Mouse (Mus musculus): Measurements from ENCODE around the gene 1810030O07Rik. TPM values are rescaled to one million over a fixed set of nuclear protein-coding genes. Genes with fewer than 3 reads are reported as not detected.

1810030O07Rik gene
- polyA plus RNA-seq (2014; fragmentation: Nextera tagmentation; extraction: Ambion mirVana): 33.6 and 37.3 TPM in 2 replicates

GRCm38 (mm10) chrX:12673054-12673775 is at the start of gene 1810030O07Rik:
Gene 1810030O07Rik (minus strand): TSS chrX:12673668.
- ATAC-seq (ENCODE audit: insufficient read depth, low FRiP score, low TSS enrichment): peak; percentile 97
- Histone ChIP-seq H3K9ac (ENCODE audit: low read length) (peak within 1 kb of the TSS; percentile 65), H3K4me2 (ENCODE audit: low read depth) (peak within 1 kb of the TSS; percentile 48), H3K27me3 (ENCODE audit: control insufficient read depth, insufficient read depth, low read length) (no peaks in the 10 kb centered on the region), H3K9me3 (ENCODE audit: control insufficient read depth, low read length) (no peaks in the 10 kb centered on the region), H3K4me1 (ENCODE audit: control insufficient read depth, insufficient read depth, low read length) (no peaks in the 10 kb centered on the region), H3K27ac (ENCODE audit: low read depth, low read length) (no peak within 1 kb of the TSS), H3K36me3 (ENCODE audit: control insufficient read depth, insufficient read depth, low read length) (no peaks in the 10 kb centered on the region), H3K4me3 (ENCODE audit: low read depth, low read length) (peak within 1 kb of the TSS; percentile 61)
- DNase-seq (ENCODE audit: low spot score): peak; percentile 88
- 8% methylated on average over 40 of the region's 42 CpGs for WGBS

GRCm38 (mm10) chrX:12716036-12716435 is 42.6 kb upstream of the 1810030O07Rik start:
- no peak for DNase-seq (ENCODE audit: low spot score)
- Histone ChIP-seq H3K9me3 (ENCODE audit: control insufficient read depth, low read length) (no peaks in the 10 kb centered on the region), H3K27ac (ENCODE audit: low read depth, low read length) (no peak overlapping the region), H3K4me2 (ENCODE audit: low read depth) (no peak overlapping the region), H3K36me3 (ENCODE audit: control insufficient read depth, insufficient read depth, low read length) (no peaks in the 10 kb centered on the region), H3K9ac (ENCODE audit: low read length) (no peak overlapping the region), H3K4me3 (ENCODE audit: low read depth, low read length) (no peak overlapping the region), H3K4me1 (ENCODE audit: control insufficient read depth, insufficient read depth, low read length) (no peaks in the 10 kb centered on the region), H3K27me3 (ENCODE audit: control insufficient read depth, insufficient read depth, low read length) (no peaks in the 10 kb centered on the region)
- no peak for ATAC-seq (ENCODE audit: insufficient read depth, low FRiP score, low TSS enrichment)
- 83% methylated on average over 4 of the region's 4 CpGs for WGBS

DNA sequence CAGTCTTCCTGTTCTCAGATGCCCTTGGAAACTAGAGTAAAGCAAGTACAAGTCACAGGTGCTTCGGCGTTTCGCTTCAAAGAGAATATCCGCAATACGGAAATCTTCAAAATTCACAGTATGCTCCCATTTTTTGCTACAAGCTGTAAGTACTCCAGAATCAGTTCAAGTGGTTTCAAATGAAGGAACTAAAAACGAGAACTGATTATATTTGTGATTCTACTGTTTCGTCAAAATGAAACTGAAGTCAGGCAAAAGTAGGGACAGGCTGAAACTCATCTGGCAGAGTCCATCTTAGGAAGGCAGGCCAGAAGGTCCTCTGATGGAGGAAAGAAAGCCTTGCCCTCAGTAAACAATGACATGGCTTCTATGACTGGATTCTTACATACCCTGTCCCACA is 40.3 kb upstream of the 1810030O07Rik start:
- DNase-seq (ENCODE audit: low spot score): no peak
- H3K4me3 ChIP-seq (ENCODE audit: low read depth, low read length): no peak overlapping the region
- ATAC-seq (ENCODE audit: insufficient read depth, low FRiP score, low TSS enrichment): no peak
- H3K4me2 ChIP-seq (ENCODE audit: low read depth): no peak overlapping the region
- no peak overlapping the region for H3K27ac ChIP-seq (ENCODE audit: low read depth, low read length)
- H3K9me3 ChIP-seq (ENCODE audit: control insufficient read depth, low read length): no peaks in the 10 kb centered on the region
- WGBS: 96% methylated on average over 7 of the region's 7 CpGs
- no peaks in the 10 kb centered on the region for H3K4me1 ChIP-seq (ENCODE audit: control insufficient read depth, insufficient read depth, low read length)
- H3K9ac ChIP-seq (ENCODE audit: low read length): no peak overlapping the region
- H3K27me3 ChIP-seq (ENCODE audit: control insufficient read depth, insufficient read depth, low read length): no peaks in the 10 kb centered on the region
- H3K36me3 ChIP-seq (ENCODE audit: control insufficient read depth, insufficient read depth, low read length): no peaks in the 10 kb centered on the region

- ATAC-seq (ENCODE audit: insufficient read depth, low FRiP score, low TSS enrichment): no peak
- Histone ChIP-seq H3K4me3 (ENCODE audit: low read depth, low read length) (no peak overlapping the region), H3K9me3 (ENCODE audit: control insufficient read depth, low read length) (no peaks in the 10 kb centered on the region), H3K4me2 (ENCODE audit: low read depth) (no peak overlapping the region), H3K9ac (ENCODE audit: low read length) (no peak overlapping the region), H3K4me1 (ENCODE audit: control insufficient read depth, insufficient read depth, low read length) (no peaks in the 10 kb centered on the region), H3K27ac (ENCODE audit: low read depth, low read length) (no peak overlapping the region), H3K27me3 (ENCODE audit: control insufficient read depth, insufficient read depth, low read length) (no peaks in the 10 kb centered on the region), H3K36me3 (ENCODE audit: control insufficient read depth, insufficient read depth, low read length) (no peaks in the 10 kb centered on the region)
- 83% methylated on average over 8 of the region's 8 CpGs for WGBS
- no peak for DNase-seq (ENCODE audit: low spot score)
Observed at GRCm38 (mm10) chrX:12686910-12687309, 13.4 kb upstream of the 1810030O07Rik start.

DNA sequence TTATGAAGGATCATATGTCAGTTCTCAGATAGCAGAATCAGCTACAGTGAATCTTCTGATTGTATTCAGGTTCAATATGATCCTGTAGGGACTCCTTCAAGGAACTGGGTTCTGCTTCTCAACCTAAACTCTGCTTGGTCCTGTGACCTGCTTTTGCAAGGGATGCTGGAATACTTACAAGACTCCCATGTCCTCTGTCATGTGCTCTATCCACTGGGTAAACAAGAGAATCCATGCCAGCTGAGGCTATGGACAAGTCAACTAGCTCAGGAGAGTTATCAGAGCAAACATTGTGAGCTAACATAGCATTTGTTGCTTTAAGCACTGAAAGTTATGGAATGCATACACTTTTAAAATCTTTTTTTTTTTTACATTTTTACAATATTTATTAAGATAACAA is 12.6 kb upstream of the 1810030O07Rik start:
- DNase-seq (ENCODE audit: low spot score) (no peak), ATAC-seq (ENCODE audit: insufficient read depth, low FRiP score, low TSS enrichment) (no peak)
- no peak overlapping the region for H3K27ac ChIP-seq (ENCODE audit: low read depth, low read length)
- H3K9ac ChIP-seq (ENCODE audit: low read length): no peak overlapping the region
- no peak overlapping the region for H3K4me3 ChIP-seq (ENCODE audit: low read depth, low read length)
- H3K4me2 ChIP-seq (ENCODE audit: low read depth): no peak overlapping the region
- H3K36me3 ChIP-seq (ENCODE audit: control insufficient read depth, insufficient read depth, low read length): no peaks in the 10 kb centered on the region
- no peaks in the 10 kb centered on the region for H3K4me1 ChIP-seq (ENCODE audit: control insufficient read depth, insufficient read depth, low read length)
- no peaks in the 10 kb centered on the region for H3K27me3 ChIP-seq (ENCODE audit: control insufficient read depth, insufficient read depth, low read length)
- no peaks in the 10 kb centered on the region for H3K9me3 ChIP-seq (ENCODE audit: control insufficient read depth, low read length)

DNA sequence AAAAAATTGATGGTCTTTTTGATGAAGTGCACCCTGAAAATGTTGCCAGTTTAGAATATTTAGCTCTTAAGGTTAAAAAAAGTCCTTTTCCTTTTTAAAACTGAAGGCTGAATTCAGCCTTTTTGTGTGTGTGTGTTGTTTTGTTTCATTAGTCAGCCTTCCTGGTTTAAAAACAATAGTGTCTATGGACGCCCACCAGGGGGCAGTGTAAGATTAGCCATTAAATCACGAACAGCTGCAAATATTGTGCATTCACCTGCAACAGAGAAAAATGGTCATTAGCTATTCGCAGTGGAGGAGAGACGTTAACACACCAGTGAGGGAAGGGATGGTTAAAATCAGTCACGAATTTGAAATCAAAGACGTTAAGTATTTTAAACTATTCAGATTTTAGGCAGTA is 3.9 kb upstream of the 1810030O07Rik start:
- Histone ChIP-seq H3K9ac (ENCODE audit: low read length) (no peak overlapping the region), H3K36me3 (ENCODE audit: control insufficient read depth, insufficient read depth, low read length) (no peaks in the 10 kb centered on the region), H3K4me1 (ENCODE audit: control insufficient read depth, insufficient read depth, low read length) (no peaks in the 10 kb centered on the region), H3K4me2 (ENCODE audit: low read depth) (no peak overlapping the region), H3K4me3 (ENCODE audit: low read depth, low read length) (no peak overlapping the region), H3K27ac (ENCODE audit: low read depth, low read length) (no peak overlapping the region), H3K9me3 (ENCODE audit: control insufficient read depth, low read length) (no peaks in the 10 kb centered on the region), H3K27me3 (ENCODE audit: control insufficient read depth, insufficient read depth, low read length) (no peaks in the 10 kb centered on the region)
- ATAC-seq (ENCODE audit: insufficient read depth, low FRiP score, low TSS enrichment) (no peak), DNase-seq (ENCODE audit: low spot score) (peak; percentile 60)
- WGBS: 40% methylated on average over 6 of the region's 6 CpGs

- ATAC-seq (ENCODE audit: insufficient read depth, low FRiP score, low TSS enrichment): no peak
- WGBS: 78% methylated on average over 2 of the region's 2 CpGs
- DNase-seq (ENCODE audit: low spot score): no peak
Observed at GRCm38 (mm10) chrX:12653879-12654278, 19.6 kb downstream of the 1810030O07Rik start.

DNA sequence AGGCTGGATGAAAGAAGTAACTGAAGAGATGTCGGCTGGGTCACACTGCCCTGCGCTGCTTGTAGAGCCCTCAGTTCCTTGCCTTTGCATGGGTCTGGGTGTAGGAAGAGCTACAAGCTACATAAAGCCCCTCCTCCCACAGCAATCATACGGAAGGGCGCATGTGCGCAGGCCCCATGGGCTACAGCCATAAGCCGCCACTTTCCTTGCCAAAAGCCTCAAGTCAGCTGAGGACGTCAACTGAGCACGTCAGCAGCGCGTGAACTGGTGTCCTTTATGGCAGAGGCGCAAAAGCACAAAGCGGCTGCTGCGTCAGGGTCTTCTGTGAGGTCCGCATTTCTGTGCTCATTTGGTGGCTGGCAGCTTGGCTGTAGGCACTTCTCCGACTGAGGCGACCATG is 21.6 kb downstream of the 1810030O07Rik start:
- DNase-seq (ENCODE audit: low spot score) (no peak), ATAC-seq (ENCODE audit: insufficient read depth, low FRiP score, low TSS enrichment) (no peak)
- Histone ChIP-seq H3K4me3 (ENCODE audit: low read depth, low read length) (no peak overlapping the region), H3K9ac (ENCODE audit: low read length) (no peak overlapping the region), H3K36me3 (ENCODE audit: control insufficient read depth, insufficient read depth, low read length) (no peaks in the 10 kb centered on the region), H3K4me2 (ENCODE audit: low read depth) (no peak overlapping the region), H3K27me3 (ENCODE audit: control insufficient read depth, insufficient read depth, low read length) (no peaks in the 10 kb centered on the region), H3K4me1 (ENCODE audit: control insufficient read depth, insufficient read depth, low read length) (no peaks in the 10 kb centered on the region), H3K27ac (ENCODE audit: low read depth, low read length) (no peak overlapping the region), H3K9me3 (ENCODE audit: control insufficient read depth, low read length) (no peaks in the 10 kb centered on the region)
- WGBS: 92% methylated on average over 16 of the region's 16 CpGs

More at GRCm38 (mm10) chrX:12653879-12654278, 19.6 kb downstream of the 1810030O07Rik start:
- Histone ChIP-seq H3K27me3 (ENCODE audit: control insufficient read depth, insufficient read depth, low read length) (no peaks in the 10 kb centered on the region), H3K27ac (ENCODE audit: low read depth, low read length) (no peak overlapping the region), H3K4me2 (ENCODE audit: low read depth) (no peak overlapping the region), H3K4me3 (ENCODE audit: low read depth, low read length) (no peak overlapping the region), H3K36me3 (ENCODE audit: control insufficient read depth, insufficient read depth, low read length) (no peaks in the 10 kb centered on the region), H3K4me1 (ENCODE audit: control insufficient read depth, insufficient read depth, low read length) (no peaks in the 10 kb centered on the region), H3K9me3 (ENCODE audit: control insufficient read depth, low read length) (no peaks in the 10 kb centered on the region), H3K9ac (ENCODE audit: low read length) (no peak overlapping the region)

GRCm38 (mm10) chrX:12645531-12646304 is 27.8 kb downstream of the 1810030O07Rik start:
- Histone ChIP-seq H3K4me2 (ENCODE audit: low read depth) (no peak overlapping the region), H3K36me3 (ENCODE audit: control insufficient read depth, insufficient read depth, low read length) (no peaks in the 10 kb centered on the region), H3K9me3 (ENCODE audit: control insufficient read depth, low read length) (no peaks in the 10 kb centered on the region), H3K4me3 (ENCODE audit: low read depth, low read length) (no peak overlapping the region), H3K27me3 (ENCODE audit: control insufficient read depth, insufficient read depth, low read length) (no peaks in the 10 kb centered on the region), H3K4me1 (ENCODE audit: control insufficient read depth, insufficient read depth, low read length) (no peaks in the 10 kb centered on the region), H3K27ac (ENCODE audit: low read depth, low read length) (no peak overlapping the region), H3K9ac (ENCODE audit: low read length) (no peak overlapping the region)
- ATAC-seq (ENCODE audit: insufficient read depth, low FRiP score, low TSS enrichment): no peak
- DNase-seq (ENCODE audit: low spot score): no peak
- 74% methylated on average over 12 of the region's 12 CpGs for WGBS
